ENCODE assay signal across 9 mouse cellular contexts in genomic region chr17:13399961-13400360, GRCm38 (mm10). TPM values are rescaled to one million over a fixed set of nuclear protein-coding genes. Genes with fewer than 3 reads are reported as not detected.
"Had no signal": no experiment of that assay in that cellular context is flagged by ENCODE, and none has a peak within 500 bp of the region (broad histone marks: within the 10 kb centered on the region; RNA-seq: fewer than 3 reads in every experiment).

No protein-coding gene starts in this region.

RNA-seq across cellular contexts. Expression of gene Tcp10c, which starts 45.6 kb away (rescaled TPM):
- total RNA-seq: left cerebral cortex, postnatal 10 days; left cerebral cortex, postnatal 14 days; left cerebral cortex, postnatal 25 days; left cerebral cortex, postnatal 4 days; liver, adult 2 months; megakaryocyte progenitor cell, adult 5-6 weeks; megakaryocyte, adult 5-6 weeks; megakaryocyte-erythroid progenitor cell, adult 5-6 weeks; midbrain, postnatal 0 days had no signal
